Mouse (Mus musculus) heart, embryonic 10.5 days (tissue): Measurements from ENCODE around the gene Hist1h2ah. TPM values are rescaled to one million over a fixed set of nuclear protein-coding genes. Genes with fewer than 3 reads are reported as not detected.
"Not testable (repeated sequence)": the region's sequence is repeated elsewhere in the genome, so short reads cannot be mapped to it uniquely, and the experiment has no call there.

Experiments
- DNase-seq: peaks from one replicate; pipeline ENCODE4 v3.0.0-alpha.2; 2017; ENCODE audit warnings: low spot score
- H3K27ac ChIP-seq: fragments of 300-500 bp; sonication (generic); 2 replicates; pipeline ENCODE4 v1.5.1; 2016; ENCODE audit warnings: mild to moderate bottlenecking
- H3K27me3 ChIP-seq: fragments of 300-500 bp; sonication (generic); 2 replicates; pipeline ENCODE4 v1.6.1; 2016; ENCODE audit warnings: mild to moderate bottlenecking; ENCODE audit not compliant: poor library complexity, insufficient read depth, severe bottlenecking
- H3K36me3 ChIP-seq: fragments of 300-500 bp; sonication (generic); 2 replicates; pipeline ENCODE4 v1.6.1; 2016; ENCODE audit warnings: mild to moderate bottlenecking, moderate library complexity
- H3K4me1 ChIP-seq: fragments of 300-500 bp; sonication (generic); 2 replicates; pipeline ENCODE4 v1.6.1; 2016; ENCODE audit warnings: mild to moderate bottlenecking
- H3K4me3 ChIP-seq: fragments of 300-500 bp; sonication (generic); 2 replicates; pipeline ENCODE4 v1.5.1; 2016; ENCODE audit warnings: mild to moderate bottlenecking, moderate library complexity
- H3K9me3 ChIP-seq: fragments of 300-500 bp; sonication (generic); 2 replicates; pipeline ENCODE4 v1.6.1; 2016; ENCODE audit warnings: mild to moderate bottlenecking, moderate library complexity
- WGBS: fragments of 180-500 bp; shearing (Covaris S2); methylation state at CpG from one replicate; pipeline ENCODE4 v1.1.7; 2016; 5-methylcytosine and 5-hydroxymethylcytosine counted together
- polyA plus RNA-seq: library from polyadenylated mRNA; unstranded; fragments of >200 nt; fragmentation: Nextera tagmentation; extraction: Ambion mirVana; gene quantifications from 2 replicates; pipeline ENCODE4 v1.2.1, GENCODE M21; 2016

Hist1h2ah gene
- polyA plus RNA-seq, 1 experiment from 2014 or later, result 3.5 TPM

GRCm38 (mm10) chr13:22043503-22044431 lies 8.4 kb upstream of the Hist1h2ah start:
- 3% methylated on average over 10 of the region's 14 CpGs for WGBS
- peak overlapping the region; percentile 67; the same call in 1 of the 2 replicates for H3K27ac ChIP-seq
- DNase-seq, result peak; percentile 73
- no peaks in the 10 kb centered on the region for H3K27me3 ChIP-seq
- H3K4me3 ChIP-seq, result peak overlapping the region; percentile 53
- no peaks in the 10 kb centered on the region for H3K36me3 ChIP-seq
- peaks cover 6% of the 10 kb centered on the region; the same call in 1 of the 2 replicates for H3K4me1 ChIP-seq
- H3K9me3 ChIP-seq, result no peaks in the 10 kb centered on the region

GRCm38 (mm10) chr13:22042568-22043502 lies 7.5 kb upstream of the Hist1h2ah start, which contains the start of the genes Hist1h2ag and Hist1h2bj:
TSS of gene Hist1h2ag (minus strand) at chr13:22042944.
TSS of gene Hist1h2bj (plus strand) at chr13:22043214.
- not testable (repeated sequence) for H3K4me1 ChIP-seq, H3K36me3 ChIP-seq, H3K9me3 ChIP-seq, H3K27me3 ChIP-seq
- Histone ChIP-seq H3K4me3 (peak within 1 kb of the TSS; percentile 53), H3K27ac (peak within 1 kb of the TSS; percentile 87)
- peak; percentile 97 for DNase-seq
- WGBS, result under 1% methylated on average over 52 of the region's 80 CpGs

GRCm38 (mm10) chr13:22041651-22042567 lies 6.5 kb upstream of the Hist1h2ah start:
- 5% methylated on average over 13 of the region's 13 CpGs for WGBS
- Histone ChIP-seq H3K9me3 (no peaks in the 10 kb centered on the region), H3K27ac (peak overlapping the region; percentile 87), H3K4me3 (peak overlapping the region; percentile 53), H3K4me1 (peaks cover 6% of the 10 kb centered on the region; the same call in 1 of the 2 replicates), H3K36me3 (no peaks in the 10 kb centered on the region), H3K27me3 (no peaks in the 10 kb centered on the region)
- DNase-seq, result peak; percentile 73

GRCm38 (mm10) chr13:22041142-22041536 lies 5.8 kb upstream of the Hist1h2ah start, which contains the start of gene Hist1h4i:
TSS of gene Hist1h4i (minus strand) at chr13:22041362.
- WGBS, result under 1% methylated on average over 27 of the region's 27 CpGs
- Histone ChIP-seq H3K4me1 (peaks cover 12% of the 10 kb centered on the region; the same call in 1 of the 2 replicates), H3K4me3 (peak within 1 kb of the TSS; percentile 53), H3K27ac (peak within 1 kb of the TSS; percentile 87)
- not testable (repeated sequence) for H3K36me3 ChIP-seq, H3K9me3 ChIP-seq, H3K27me3 ChIP-seq
- peak; percentile 97 for DNase-seq

- Histone ChIP-seq H3K27ac (peak overlapping the region; percentile 87), H3K9me3 (no peaks in the 10 kb centered on the region), H3K4me3 (peak overlapping the region; percentile 53), H3K27me3 (no peaks in the 10 kb centered on the region), H3K36me3 (no peaks in the 10 kb centered on the region), H3K4me1 (peaks cover 12% of the 10 kb centered on the region; the same call in 1 of the 2 replicates)
- WGBS, result under 1% methylated on average over 24 of the region's 24 CpGs
- peak; percentile 86 for DNase-seq
Observed at GRCm38 (mm10) chr13:22040464-22041141, 5.2 kb upstream of the Hist1h2ah start.

- Histone ChIP-seq H3K9me3 (no peaks in the 10 kb centered on the region), H3K36me3 (no peaks in the 10 kb centered on the region), H3K27me3 (no peaks in the 10 kb centered on the region), H3K4me3 (peak overlapping the region; percentile 53), H3K4me1 (peaks cover 12% of the 10 kb centered on the region; the same call in 1 of the 2 replicates), H3K27ac (peak overlapping the region; percentile 87; the same call in 1 of the 2 replicates)
- 22% methylated on average over 2 of the region's 2 CpGs for WGBS
- DNase-seq, result no peak
Observed at GRCm38 (mm10) chr13:22039951-22040463, 4.6 kb upstream of the Hist1h2ah start.

- Histone ChIP-seq H3K4me3 (no peak overlapping the region), H3K27me3 (no peaks in the 10 kb centered on the region), H3K27ac (no peak overlapping the region), H3K4me1 (peaks cover 9% of the 10 kb centered on the region; the same call in 1 of the 2 replicates), H3K9me3 (no peaks in the 10 kb centered on the region), H3K36me3 (no peaks in the 10 kb centered on the region)
- DNase-seq, result no peak
- WGBS, result 67% methylated on average over 5 of the region's 5 CpGs
Observed at GRCm38 (mm10) chr13:22039364-22039763, 4.0 kb upstream of the Hist1h2ah start.

- H3K4me1 ChIP-seq, result peaks cover 15% of the 10 kb centered on the region; the same call in 1 of the 2 replicates
- H3K27ac ChIP-seq, result 0 out of 2 replicates have a peak overlapping the region, but pooled peaks have one; percentile 87
- H3K27me3 ChIP-seq, result no peaks in the 10 kb centered on the region
- no peak for DNase-seq
- H3K4me3 ChIP-seq, result 0 out of 2 replicates have a peak overlapping the region, but pooled peaks have one; percentile 51
- no peaks in the 10 kb centered on the region for H3K9me3 ChIP-seq
- no peaks in the 10 kb centered on the region for H3K36me3 ChIP-seq
- WGBS, result 78% methylated on average over 2 of the region's 2 CpGs
Observed at GRCm38 (mm10) chr13:22037415-22037814, 2.0 kb upstream of the Hist1h2ah start.

- no peaks in the 10 kb centered on the region for H3K36me3 ChIP-seq
- H3K4me3 ChIP-seq, result peak overlapping the region; percentile 51; the same call in 1 of the 2 replicates
- WGBS, result 69% methylated on average over 3 of the region's 3 CpGs
- DNase-seq, result no peak
- H3K9me3 ChIP-seq, result no peaks in the 10 kb centered on the region
- H3K27ac ChIP-seq, result peak overlapping the region; percentile 87
- peaks cover 15% of the 10 kb centered on the region; the same call in 1 of the 2 replicates for H3K4me1 ChIP-seq
- no peaks in the 10 kb centered on the region for H3K27me3 ChIP-seq
Observed at GRCm38 (mm10) chr13:22036986-22037385, 1.6 kb upstream of the Hist1h2ah start.

- Histone ChIP-seq H3K27ac (peak overlapping the region; percentile 87), H3K4me1 (peaks cover 15% of the 10 kb centered on the region; the same call in 1 of the 2 replicates), H3K4me3 (peak overlapping the region; percentile 51), H3K36me3 (no peaks in the 10 kb centered on the region), H3K9me3 (no peaks in the 10 kb centered on the region), H3K27me3 (no peaks in the 10 kb centered on the region)
- DNase-seq, result peak; percentile 75
- 3% methylated on average over 23 of the region's 23 CpGs for WGBS
Observed at GRCm38 (mm10) chr13:22036149-22036956, 985 bp upstream of the Hist1h2ah start.
